Mouse (Mus musculus) CH12.LX (cell line): ENCODE results near the gene Prr19. TPM values are rescaled to one million over a fixed set of nuclear protein-coding genes. Genes with fewer than 3 reads are reported as not detected.
"Not testable (repeated sequence)": the region's sequence is repeated elsewhere in the genome, so short reads cannot be mapped to it uniquely, and the experiment has no call there.

Source experiments
- DNase-seq: peaks from one replicate; pipeline ENCODE4 v3.0.0-alpha.2; 2013; ENCODE audit errors: extremely low read depth
- H3K27ac ChIP-seq: 2 replicates; pipeline ENCODE4 v1.5.1; 2012; ENCODE audit warnings: low read depth, mild to moderate bottlenecking, control low read depth, moderate library complexity; ENCODE audit not compliant: insufficient read depth
- H3K27me3 ChIP-seq: replicated peaks from 2 replicates; pipeline ENCODE3; 2012; ENCODE audit warnings: inconsistent platforms
- H3K36me3 ChIP-seq, 2 experiments: replicated peaks in 1 of 2; 2 replicates each; pipeline versions ENCODE3 to v1.6.1; 2012; ENCODE audit warnings: inconsistent platforms in 1 of 2, low read length in 1 of 2, mild to moderate bottlenecking in 1 of 2, mixed read lengths in 1 of 2, moderate library complexity in 1 of 2; ENCODE audit not compliant: control insufficient read depth in 1 of 2, insufficient read depth in 1 of 2
- H3K4me1 ChIP-seq, 2 experiments: 2 replicates each; pipeline ENCODE4 v1.6.1; 2012; ENCODE audit warnings: inconsistent platforms in 1 of 2, moderate library complexity in 1 of 2; ENCODE audit not compliant: insufficient read depth in 2 of 2, control insufficient read depth in 1 of 2
- H3K4me2 ChIP-seq: 2 replicates; pipeline ENCODE4 v1.6.1; 2012; ENCODE audit warnings: low read depth, mild to moderate bottlenecking, control low read depth; ENCODE audit not compliant: poor library complexity, insufficient read depth, severe bottlenecking
- H3K4me3 ChIP-seq, 3 experiments: fragments of 150-350 bp in 1 of 3; sonication (generic) in 1 of 3; replicated peaks in 1 of 3; 2 replicates each; pipeline versions ENCODE3 to v1.5.1; 2011 to 2012; ENCODE audit warnings: low read depth in 2 of 3, low read length in 2 of 3, mild to moderate bottlenecking in 2 of 3, moderate library complexity in 2 of 3, control low read depth in 1 of 3, improper control_type of control experiment in 1 of 3, inconsistent platforms in 1 of 3, mixed read lengths in 1 of 3; ENCODE audit not compliant: poor library complexity in 1 of 3
- H3K79me2 ChIP-seq: replicated peaks from 2 replicates; pipeline ENCODE4 v1.6.1; 2012; ENCODE audit warnings: mild to moderate bottlenecking, moderate library complexity; ENCODE audit not compliant: control insufficient read depth, poor library complexity, insufficient read depth, severe bottlenecking; ENCODE audit errors: extremely low read depth
- H3K9ac ChIP-seq: 2 replicates; pipeline ENCODE4 v1.6.1; 2012; ENCODE audit warnings: low read depth, mild to moderate bottlenecking, control low read depth, moderate library complexity; ENCODE audit not compliant: insufficient read depth
- H3K9me3 ChIP-seq: replicated peaks from 2 replicates; pipeline ENCODE3; 2012; ENCODE audit warnings: low read length, inconsistent platforms, mixed read lengths
- BHLHE40 ChIP-seq: IDR thresholded peaks from 2 replicates; pipeline ENCODE4 v1.6.1; 2011; ENCODE audit warnings: mild to moderate bottlenecking, low read depth, low read length, improper control_type of control experiment
- CHD2 ChIP-seq: IDR thresholded peaks from 2 replicates; pipeline ENCODE4 v1.6.1; 2011; ENCODE audit warnings: low read length, improper control_type of control experiment
- GABPA ChIP-seq: IDR thresholded peaks from 2 replicates; pipeline ENCODE4 v1.6.1; 2012; ENCODE audit warnings: low read depth, low read length, improper control_type of control experiment, inconsistent platforms; ENCODE audit not compliant: insufficient replicate concordance
- HCFC1 ChIP-seq: IDR thresholded peaks from 2 replicates; pipeline ENCODE4 v1.6.1; 2012; ENCODE audit warnings: low read depth, mild to moderate bottlenecking, inconsistent platforms, low read length, improper control_type of control experiment
- JUN ChIP-seq: IDR thresholded peaks from 2 replicates; pipeline ENCODE4 v1.6.1; 2011; ENCODE audit warnings: low read depth, mild to moderate bottlenecking, low read length, improper control_type of control experiment, moderate library complexity; ENCODE audit not compliant: insufficient read depth
- KAT2A ChIP-seq: IDR thresholded peaks from 2 replicates; pipeline ENCODE4 v1.6.1; 2012; ENCODE audit warnings: low read length, improper control_type of control experiment, inconsistent platforms; ENCODE audit not compliant: insufficient replicate concordance
- MAFK ChIP-seq: IDR thresholded peaks from 2 replicates; pipeline ENCODE4 v1.6.1; 2011; ENCODE audit warnings: low read length, improper control_type of control experiment; ENCODE audit not compliant: insufficient replicate concordance
- MXI1 ChIP-seq: IDR thresholded peaks from 2 replicates; pipeline ENCODE4 v1.6.1; 2011; ENCODE audit warnings: mild to moderate bottlenecking, low read depth, low read length, improper control_type of control experiment
- MYC ChIP-seq: IDR thresholded peaks from 2 replicates; pipeline ENCODE4 v1.6.1; 2011; ENCODE audit warnings: low read depth, mild to moderate bottlenecking, improper control_type of control experiment, low read length
- NELFE ChIP-seq: IDR thresholded peaks from 2 replicates; pipeline ENCODE4 v1.6.1; 2011; ENCODE audit warnings: low read depth, low read length, improper control_type of control experiment
- POLR2A ChIP-seq: IDR thresholded peaks from 2 replicates; pipeline ENCODE4 v1.6.1; 2011; ENCODE audit warnings: low read depth, mild to moderate bottlenecking, improper control_type of control experiment, low read length
- POLR2AphosphoS2 ChIP-seq: IDR thresholded peaks from 2 replicates; pipeline ENCODE4 v1.6.1; 2011; ENCODE audit warnings: low read depth, low read length, improper control_type of control experiment
- SIN3A ChIP-seq: IDR thresholded peaks from 2 replicates; pipeline ENCODE4 v1.6.1; 2012; ENCODE audit warnings: low read length, improper control_type of control experiment, inconsistent platforms
- USF2 ChIP-seq: conservative IDR thresholded peaks from 2 replicates; pipeline ENCODE4 v1.6.1; 2011; ENCODE audit warnings: low read depth, low read length, improper control_type of control experiment
- ZKSCAN1 ChIP-seq: IDR thresholded peaks from 2 replicates; pipeline ENCODE4 v1.6.1; 2012; ENCODE audit warnings: low read depth, inconsistent platforms, low read length, improper control_type of control experiment, borderline replicate concordance
- ZMIZ1 ChIP-seq: IDR thresholded peaks from 2 replicates; pipeline ENCODE4 v1.6.1; 2012; ENCODE audit warnings: low read depth, mild to moderate bottlenecking, inconsistent platforms, low read length, improper control_type of control experiment
- dilution Hi-C: fragments of 300-500 bp; cut with MboI; formaldehyde crosslinking; loops from 2 replicates; pipeline ENCODE4 v1.14.3; 2020; ENCODE audit warnings: low sequenced_read_pairs; ENCODE audit not compliant: extremely low pct_unique_long_range_greater_than_20kb, extremely low pct_ligation_motif_present
- in situ Hi-C: fragments of 300-500 bp; cut with MboI; formaldehyde crosslinking; loops from 3 replicates; pipeline ENCODE4 v1.14.3; 2019; ENCODE audit warnings: low sequenced_read_pairs, low pct_ligation_motif_present, low pct_unique_long_range_greater_than_20kb, mixed read lengths
- polyA plus RNA-seq: library from polyadenylated mRNA; unstranded; fragments of >175 nt; gene quantifications from 2 replicates; pipeline ENCODE4 v1.2.1, GENCODE M21; 2012; ENCODE audit warnings: low read depth; ENCODE audit not compliant: insufficient read length
- total RNA-seq, 2 experiments: library from RNA; depleted of rRNA; stranded (reverse); fragments of 300-350 nt in 1 of 2; fragments of >200 nt in 1 of 2; gene quantifications; 2 replicates each; pipeline ENCODE4 v1.2.3; 2012 to 2014

The Prr19 gene
- total and polyA plus RNA-seq, 3 experiments: not detected

DNA sequence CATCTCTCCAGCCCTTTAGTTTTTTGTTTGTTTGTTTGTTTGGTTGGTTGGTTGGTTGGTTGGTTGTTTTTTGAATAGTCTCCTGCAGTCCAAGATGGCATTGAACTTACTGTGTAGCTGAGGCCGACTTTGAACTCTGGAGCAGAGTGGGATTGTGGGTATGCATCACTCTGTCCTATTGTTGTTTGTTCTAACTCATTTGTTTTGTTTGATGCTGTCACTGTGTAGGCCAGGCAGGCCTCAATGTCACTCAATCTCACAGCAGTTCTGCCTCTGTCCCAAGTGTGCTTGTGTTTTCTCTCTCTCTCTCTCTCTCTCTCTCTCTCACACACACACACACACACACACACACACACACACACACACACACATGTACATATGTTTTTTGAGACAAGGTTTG lies 39.3 kb upstream of the Prr19 start:
- Histone ChIP-seq H3K27me3 (no peaks in the 10 kb centered on the region), H3K79me2 (no peaks in the 10 kb centered on the region), H3K4me3 (no peak overlapping the region), H3K27ac (no peak overlapping the region), H3K36me3 (no peaks in the 10 kb centered on the region), H3K4me1 (peaks cover 0 to 6% of the 10 kb centered on the region in 2 experiments; a peak in 3 of 4 replicates), H3K4me2 (no peak overlapping the region), H3K9me3 (no peaks in the 10 kb centered on the region), H3K9ac (no peak overlapping the region)
- in situ Hi-C loops: no loop called here
- dilution Hi-C loops: no loop called here
- no peak for DNase-seq
- TF ChIP-seq BHLHE40 (no peak), JUN (no peak), MAFK (no peak), USF2 (no peak), POLR2A (no peak), ZKSCAN1 (no peak), GABPA (no peak), ZMIZ1 (no peak), CHD2 (no peak), POLR2AphosphoS2 (no peak), MXI1 (no peak), MYC (no peak), HCFC1 (no peak), SIN3A (no peak)

DNA sequence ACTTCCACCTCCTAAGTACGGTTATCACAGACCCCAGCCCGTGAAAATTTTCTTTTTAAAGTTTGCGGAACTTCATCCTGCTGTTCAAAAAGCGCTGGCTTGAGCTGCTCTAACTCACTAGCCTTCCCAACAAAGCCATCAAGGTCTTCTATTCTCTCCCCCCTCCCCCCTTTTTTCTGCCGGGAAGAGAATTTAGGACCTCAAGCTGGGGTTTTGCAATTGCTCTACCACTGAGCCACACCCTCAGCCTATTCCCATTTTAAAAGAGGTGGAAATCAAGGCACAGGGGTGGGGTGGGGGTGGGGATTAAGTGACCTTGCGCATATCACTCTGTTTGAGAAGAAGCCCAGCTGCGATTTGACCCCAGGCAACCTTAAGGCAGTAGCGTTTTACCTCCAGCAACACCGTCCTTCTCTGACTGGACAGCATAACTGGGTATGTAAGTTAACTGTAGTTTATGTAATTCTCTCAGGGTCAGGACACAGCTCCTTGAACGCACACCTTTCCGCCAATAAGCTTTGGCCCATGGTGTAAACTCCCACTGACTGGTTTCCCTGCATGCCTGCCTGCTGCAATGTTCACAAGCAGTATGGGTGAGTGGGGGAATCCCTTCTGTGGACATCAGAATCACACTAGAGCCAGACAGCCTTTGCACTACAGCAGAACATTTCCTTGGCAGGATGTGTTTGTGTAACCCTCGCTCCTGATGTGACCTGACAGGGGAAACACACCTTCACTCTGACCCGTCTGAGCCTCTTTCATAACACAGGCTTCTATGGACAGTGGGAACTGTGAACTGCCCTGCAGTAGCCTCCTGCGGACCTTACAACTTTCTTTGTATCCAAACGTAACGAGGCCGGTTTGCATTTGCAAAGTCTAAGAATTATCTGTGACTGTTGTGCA lies 37.0 kb upstream of the Prr19 start:
- Histone ChIP-seq H3K9ac (no peak overlapping the region), H3K4me3 (no peak overlapping the region), H3K4me2 (no peak overlapping the region), H3K27ac (no peak overlapping the region), H3K79me2 (0 out of 2 replicates have a peak, but pooled peaks cover 2% of the 10 kb centered on the region), H3K27me3 (no peaks in the 10 kb centered on the region), H3K9me3 (no peaks in the 10 kb centered on the region), H3K36me3 (no peaks in the 10 kb centered on the region), H3K4me1 (peaks cover 0 to 9% of the 10 kb centered on the region in 2 experiments; a peak in 3 of 4 replicates)
- dilution Hi-C loops (no loop called here), in situ Hi-C loops (no loop called here)
- no peak for DNase-seq
- no peak for TF ChIP-seq NELFE
- no peak for TF ChIP-seq KAT2A

DNA sequence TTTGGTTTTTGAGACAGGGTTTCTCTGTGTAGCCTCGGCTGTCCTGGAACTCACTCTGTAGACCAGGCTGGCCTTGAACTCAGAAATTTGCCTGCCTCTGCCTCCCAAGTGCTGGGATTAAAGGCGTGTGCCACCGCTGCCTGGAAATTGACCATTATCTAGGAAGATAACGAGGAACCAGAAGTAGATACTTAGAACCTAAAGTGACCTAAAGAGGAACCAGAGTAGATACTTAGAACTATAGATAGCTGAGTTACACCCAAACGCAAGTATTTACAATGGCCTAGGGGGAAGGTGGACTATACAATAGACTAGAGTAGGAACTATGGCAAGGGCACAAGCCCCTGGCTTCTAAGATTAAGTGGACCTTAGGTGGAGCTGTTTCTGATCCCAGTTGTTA lies 35.5 kb upstream of the Prr19 start:
- H3K9ac ChIP-seq, H3K4me2 ChIP-seq, H3K27ac ChIP-seq, H3K79me2 ChIP-seq, H3K27me3 ChIP-seq, dilution Hi-C loops, in situ Hi-C loops, H3K4me3 ChIP-seq, DNase-seq, H3K36me3 ChIP-seq, H3K9me3 ChIP-seq: not testable (repeated sequence)
- peaks cover 12 to 21% of the 10 kb centered on the region in 2 experiments for H3K4me1 ChIP-seq
